Mouse (Mus musculus): Measurements from ENCODE around the gene Nxph4. TPM values are rescaled to one million over a fixed set of nuclear protein-coding genes. Genes with fewer than 3 reads are reported as not detected.
A peak's percentile ranks its signal among the peaks of the same experiment; 100 is the strongest.

Gene Nxph4
- polyA plus RNA-seq, 1 experiment from 2014 or later: not detected

- Histone ChIP-seq H3K9me3 (ENCODE audit: low read length) (no peaks in the 10 kb centered on the region), H3K4me3 (ENCODE audit: low read depth, low read length) (peak overlapping the region; percentile 60), H3K9ac (replicated peaks) (peak overlapping the region; percentile 62; the same call in 1 of the 2 replicates), H3K36me3 (replicated peaks; ENCODE audit: insufficient read depth, low read length) (peaks cover 33% of the 10 kb centered on the region), H3K4me1 (ENCODE audit: insufficient read depth) (peaks cover 34% of the 10 kb centered on the region), H3K4me2 (ENCODE audit: low read depth, low read length) (peak overlapping the region; percentile 79), H3K27ac (ENCODE audit: low read depth) (peak overlapping the region; percentile 80), H3K27me3 (ENCODE audit: insufficient read depth, low read length) (peaks cover 20% of the 10 kb centered on the region)
- TF ChIP-seq EP300 (IDR thresholded peaks at IDR 0.05; ENCODE audit: low read depth): no peak
- no peak for TF ChIP-seq CTCF (IDR thresholded peaks at IDR 0.05; ENCODE audit: low read depth)
- no peak for DNase-seq
- no peak for ATAC-seq
- WGBS (ENCODE audit: insufficient replicate concordance): 90% methylated on average over 37 of the region's 37 CpGs
These were observed 14.3 kb downstream of the Nxph4 start for GRCm38 (mm10) chr10:127519903-127520713.

DNA sequence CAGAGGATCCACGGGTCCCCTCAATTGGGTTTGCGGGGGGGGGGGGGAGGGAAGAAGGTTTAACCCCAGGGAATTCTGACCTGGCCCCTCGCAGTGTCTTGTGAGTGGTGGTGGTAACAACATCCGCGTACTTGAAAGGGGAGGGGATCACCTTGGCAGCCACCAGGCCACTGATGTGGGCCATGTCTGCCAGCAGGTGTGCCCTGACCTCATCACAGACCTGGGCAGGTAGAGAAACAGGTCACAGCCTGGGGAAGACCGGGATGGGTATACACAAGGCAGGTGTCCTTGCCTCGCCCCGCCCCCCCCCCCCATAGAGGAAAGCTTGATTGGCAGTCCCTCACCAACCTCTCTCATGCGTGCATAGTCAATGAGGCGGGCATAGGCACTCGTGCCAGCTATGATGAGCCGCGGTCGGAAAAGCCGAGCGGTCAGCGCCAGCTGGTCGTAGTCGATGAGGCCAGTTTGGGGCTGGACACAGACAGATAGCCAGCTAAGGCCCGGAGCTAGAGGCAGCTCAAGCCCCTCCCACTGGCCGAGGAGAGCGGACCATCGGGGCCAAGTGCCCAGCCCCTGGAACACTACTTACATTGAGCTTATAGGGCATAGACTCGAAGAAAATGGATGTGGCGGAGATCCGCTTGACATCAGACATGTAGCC is 15.2 kb downstream of the Nxph4 start:
- no peak for ATAC-seq
- Histone ChIP-seq H3K9me3 (ENCODE audit: low read length) (no peaks in the 10 kb centered on the region), H3K36me3 (replicated peaks; ENCODE audit: insufficient read depth, low read length) (peaks cover 33% of the 10 kb centered on the region), H3K4me3 (ENCODE audit: low read depth, low read length) (no peak overlapping the region), H3K27ac (ENCODE audit: low read depth) (no peak overlapping the region), H3K27me3 (ENCODE audit: insufficient read depth, low read length) (peaks cover 18% of the 10 kb centered on the region), H3K9ac (replicated peaks) (no peak overlapping the region), H3K4me1 (ENCODE audit: insufficient read depth) (peaks cover 43% of the 10 kb centered on the region), H3K4me2 (ENCODE audit: low read depth, low read length) (no peak overlapping the region)
- no peak for DNase-seq
- 90% methylated on average over 25 of the region's 26 CpGs for WGBS (ENCODE audit: insufficient replicate concordance)
- TF ChIP-seq EP300 (IDR thresholded peaks at IDR 0.05; ENCODE audit: low read depth) (no peak), CTCF (IDR thresholded peaks at IDR 0.05; ENCODE audit: low read depth) (no peak)

DNA sequence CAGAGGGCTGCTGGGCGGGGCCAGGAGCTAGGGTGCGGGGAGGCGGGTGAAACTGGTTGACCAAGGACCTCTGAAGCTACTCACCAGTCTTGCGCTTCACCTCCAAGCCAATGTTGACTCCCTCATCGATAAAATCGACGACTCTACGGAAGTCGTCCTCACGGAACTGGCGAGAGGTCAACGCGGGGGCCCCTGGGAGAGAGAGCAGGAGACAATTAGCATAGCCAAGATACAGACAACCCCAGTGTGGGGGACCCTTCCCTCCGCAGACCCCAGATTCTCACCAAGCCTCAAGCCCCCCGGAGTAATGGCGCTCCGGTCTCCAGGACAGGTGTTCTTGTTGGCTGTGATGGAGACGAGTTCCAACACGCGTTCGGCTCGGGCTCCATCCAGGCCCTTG is 16.4 kb downstream of the Nxph4 start:
- Histone ChIP-seq H3K27ac (ENCODE audit: low read depth) (peak overlapping the region; percentile 82; the same call in 1 of the 2 replicates), H3K27me3 (ENCODE audit: insufficient read depth, low read length) (peaks cover 23% of the 10 kb centered on the region), H3K9ac (replicated peaks) (no peak overlapping the region), H3K4me3 (ENCODE audit: low read depth, low read length) (no peak overlapping the region), H3K4me1 (ENCODE audit: insufficient read depth) (peaks cover 55% of the 10 kb centered on the region), H3K9me3 (ENCODE audit: low read length) (no peaks in the 10 kb centered on the region), H3K36me3 (replicated peaks; ENCODE audit: insufficient read depth, low read length) (peaks cover 33% of the 10 kb centered on the region), H3K4me2 (ENCODE audit: low read depth, low read length) (peak overlapping the region; percentile 71; the same call in 1 of the 2 replicates)
- no peak for ATAC-seq
- WGBS (ENCODE audit: insufficient replicate concordance): 91% methylated on average over 22 of the region's 22 CpGs
- TF ChIP-seq EP300 (IDR thresholded peaks at IDR 0.05; ENCODE audit: low read depth): no peak
- no peak for TF ChIP-seq CTCF (IDR thresholded peaks at IDR 0.05; ENCODE audit: low read depth)
- no peak for DNase-seq

- peak overlapping the region; percentile 82 for H3K27ac ChIP-seq (ENCODE audit: low read depth)
- DNase-seq: peak; percentile 76
- TF ChIP-seq CTCF (IDR thresholded peaks at IDR 0.05; ENCODE audit: low read depth) (no peak), EP300 (IDR thresholded peaks at IDR 0.05; ENCODE audit: low read depth) (0 out of 2 replicates have a peak, but pooled peaks have one; percentile 40)
- H3K36me3 ChIP-seq (replicated peaks; ENCODE audit: insufficient read depth, low read length): peaks cover 33% of the 10 kb centered on the region
- H3K9me3 ChIP-seq (ENCODE audit: low read length): no peaks in the 10 kb centered on the region
- H3K4me2 ChIP-seq (ENCODE audit: low read depth, low read length): peak overlapping the region; percentile 71
- WGBS (ENCODE audit: insufficient replicate concordance): 30% methylated on average over 29 of the region's 30 CpGs
- peak overlapping the region; percentile 57 for H3K9ac ChIP-seq (replicated peaks)
- H3K4me3 ChIP-seq (ENCODE audit: low read depth, low read length): peak overlapping the region; percentile 35
- peak; percentile 65 for ATAC-seq
- H3K27me3 ChIP-seq (ENCODE audit: insufficient read depth, low read length): peaks cover 32% of the 10 kb centered on the region
- peaks cover 57% of the 10 kb centered on the region for H3K4me1 ChIP-seq (ENCODE audit: insufficient read depth)
These were observed 17.6 kb downstream of the Nxph4 start for GRCm38 (mm10) chr10:127516576-127517260.

- TF ChIP-seq EP300 (IDR thresholded peaks at IDR 0.05; ENCODE audit: low read depth) (no peak), CTCF (IDR thresholded peaks at IDR 0.05; ENCODE audit: low read depth) (no peak)
- H3K9ac ChIP-seq (replicated peaks): peak overlapping the region; percentile 57
- peaks cover 39% of the 10 kb centered on the region for H3K27me3 ChIP-seq (ENCODE audit: insufficient read depth, low read length)
- H3K27ac ChIP-seq (ENCODE audit: low read depth): peak overlapping the region; percentile 82
- ATAC-seq: no peak
- WGBS (ENCODE audit: insufficient replicate concordance): 23% methylated on average over 8 of the region's 8 CpGs
- peaks cover 59% of the 10 kb centered on the region for H3K4me1 ChIP-seq (ENCODE audit: insufficient read depth)
- peak overlapping the region; percentile 71 for H3K4me2 ChIP-seq (ENCODE audit: low read depth, low read length)
- no peak for DNase-seq
- H3K9me3 ChIP-seq (ENCODE audit: low read length): no peaks in the 10 kb centered on the region
- H3K4me3 ChIP-seq (ENCODE audit: low read depth, low read length): peak overlapping the region; percentile 35
- peaks cover 33% of the 10 kb centered on the region for H3K36me3 ChIP-seq (replicated peaks; ENCODE audit: insufficient read depth, low read length)
These were observed 18.3 kb downstream of the Nxph4 start for GRCm38 (mm10) chr10:127515983-127516459.
